Mouse (Mus musculus): ENCODE measurements at regions not wholly inside any gene's neighbourhood (a gene's known extent, or its start where the extent isn't known, plus 50 kb on each side); places are given as distances from the start of the nearest gene placed in this dataset.

DNA sequence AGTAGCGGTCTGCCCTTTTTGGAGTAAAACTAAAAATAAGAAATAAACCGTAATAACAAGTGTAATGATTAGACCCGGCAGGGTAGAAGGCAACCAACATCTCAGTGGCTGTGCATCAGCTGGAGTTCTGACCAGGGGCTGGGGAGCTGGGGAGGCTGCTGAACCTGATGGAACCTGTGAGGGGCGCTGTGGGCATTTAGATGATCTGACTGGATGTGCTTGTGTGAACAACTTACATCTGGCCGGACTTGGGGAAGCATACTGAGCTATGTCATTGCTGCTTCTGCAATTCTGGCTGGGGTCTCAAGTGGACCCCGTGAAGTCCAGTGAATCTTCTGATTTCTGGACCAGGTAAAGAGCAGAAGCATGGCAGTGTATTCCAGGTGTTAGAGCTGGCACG, 138.4 kb downstream of the Plekhb2 start:
- no peak overlapping the region for H3ac ChIP-seq (ENCODE audit: control insufficient read depth, insufficient read length, low read depth)
- TF ChIP-seq MYOG (IDR thresholded peaks at IDR 0.05; ENCODE audit: control insufficient read depth, extremely low read depth, insufficient read length) (no peak), CEBPB (IDR thresholded peaks at IDR 0.05; ENCODE audit: low read depth) (no peak), FOSL1 (IDR thresholded peaks at IDR 0.05; ENCODE audit: insufficient read depth, low read length, poor library complexity, severe bottlenecking) (no peak), CTCF (IDR thresholded peaks at IDR 0.05; ENCODE audit: control insufficient read depth, insufficient read depth, insufficient read length) (no peak), MYOD1 (IDR thresholded peaks at IDR 0.05; ENCODE audit: control insufficient read depth, insufficient read length, low read depth) (no peak), USF1 (IDR thresholded peaks at IDR 0.05; ENCODE audit: low read depth) (no peak), MAX (IDR thresholded peaks at IDR 0.05) (no peak)
- H3K36me3 ChIP-seq (ENCODE audit: control insufficient read depth, insufficient read depth) = no peaks in the 10 kb centered on the region
- no peaks in the 10 kb centered on the region for H3K79me2 ChIP-seq (ENCODE audit: control insufficient read depth, insufficient read depth)
- no peaks in the 10 kb centered on the region for H3K27me3 ChIP-seq (ENCODE audit: control insufficient read depth, insufficient read depth, insufficient read length)
- no peaks in the 10 kb centered on the region for H3K79me3 ChIP-seq (ENCODE audit: low read depth)
- no peak overlapping the region for H3K4me3 ChIP-seq (ENCODE audit: insufficient read depth, poor library complexity, severe bottlenecking)

DNA sequence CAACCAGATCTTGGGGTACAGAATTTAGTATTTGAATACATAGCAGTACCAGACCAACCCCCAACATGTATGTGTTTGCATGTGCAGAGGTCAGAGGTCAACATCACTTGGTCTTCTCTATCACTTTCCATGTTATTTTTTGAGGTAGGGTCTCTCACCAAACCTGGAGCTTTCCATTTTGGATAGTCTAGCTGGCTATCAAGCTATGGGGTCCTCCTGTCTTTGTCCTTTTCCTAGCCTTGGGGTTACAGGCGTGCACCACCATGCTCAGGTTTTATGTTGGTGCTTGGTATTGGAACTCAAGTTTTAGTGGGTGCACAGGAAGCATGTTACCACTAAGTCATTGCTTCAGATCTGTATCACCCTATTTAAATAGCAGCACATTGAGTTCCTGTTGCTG, 151.0 kb downstream of the Plekhb2 start:
- Histone ChIP-seq H3K79me3 (ENCODE audit: low read depth) (no peaks in the 10 kb centered on the region), H3K4me3 (ENCODE audit: insufficient read depth, poor library complexity, severe bottlenecking) (no peak overlapping the region), H3K79me2 (ENCODE audit: control insufficient read depth, insufficient read depth) (no peaks in the 10 kb centered on the region), H3K27me3 (ENCODE audit: control insufficient read depth, insufficient read depth, insufficient read length) (no peaks in the 10 kb centered on the region), H3K36me3 (ENCODE audit: control insufficient read depth, insufficient read depth) (no peaks in the 10 kb centered on the region), H3ac (ENCODE audit: control insufficient read depth, insufficient read length, low read depth) (no peak overlapping the region)
- TF ChIP-seq MAX (IDR thresholded peaks at IDR 0.05) (no peak), CTCF (IDR thresholded peaks at IDR 0.05; ENCODE audit: control insufficient read depth, insufficient read depth, insufficient read length) (no peak), MYOD1 (IDR thresholded peaks at IDR 0.05; ENCODE audit: control insufficient read depth, insufficient read length, low read depth) (no peak), MYOG (IDR thresholded peaks at IDR 0.05; ENCODE audit: control insufficient read depth, extremely low read depth, insufficient read length) (no peak), FOSL1 (IDR thresholded peaks at IDR 0.05; ENCODE audit: insufficient read depth, low read length, poor library complexity, severe bottlenecking) (no peak), USF1 (IDR thresholded peaks at IDR 0.05; ENCODE audit: low read depth) (no peak), CEBPB (IDR thresholded peaks at IDR 0.05; ENCODE audit: low read depth) (no peak)

DNA sequence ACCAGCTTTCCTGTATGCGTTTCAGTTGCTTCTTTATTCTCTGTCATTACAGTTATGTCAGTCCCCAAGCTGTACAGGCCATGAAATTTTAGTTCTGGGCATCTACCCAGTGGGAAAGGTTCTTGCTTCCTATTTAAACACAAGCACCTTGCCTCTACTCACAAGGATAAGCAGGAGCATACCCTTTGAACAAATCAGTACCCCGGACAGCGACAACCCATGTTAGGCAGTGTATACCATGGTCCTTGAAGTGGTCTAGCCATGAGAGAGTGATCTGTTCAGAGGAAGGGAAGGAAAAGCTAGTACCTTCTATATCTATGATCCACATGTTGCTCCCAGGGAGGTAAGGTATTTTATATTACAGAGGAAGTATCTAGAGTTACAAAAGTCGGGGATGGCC, 167.7 kb downstream of the Plekhb2 start:
- H3K79me2 ChIP-seq (ENCODE audit: control insufficient read depth, insufficient read depth) = no peaks in the 10 kb centered on the region
- H3ac ChIP-seq (ENCODE audit: control insufficient read depth, insufficient read length, low read depth) = no peak overlapping the region
- H3K4me3 ChIP-seq (ENCODE audit: insufficient read depth, poor library complexity, severe bottlenecking) = no peak overlapping the region
- H3K36me3 ChIP-seq (ENCODE audit: control insufficient read depth, insufficient read depth) = no peaks in the 10 kb centered on the region
- no peak for TF ChIP-seq CEBPB (IDR thresholded peaks at IDR 0.05; ENCODE audit: low read depth)
- no peak for TF ChIP-seq MAX (IDR thresholded peaks at IDR 0.05)
- TF ChIP-seq CTCF (IDR thresholded peaks at IDR 0.05; ENCODE audit: control insufficient read depth, insufficient read depth, insufficient read length) = no peak
- no peak for TF ChIP-seq MYOG (IDR thresholded peaks at IDR 0.05; ENCODE audit: control insufficient read depth, extremely low read depth, insufficient read length)
- no peak for TF ChIP-seq USF1 (IDR thresholded peaks at IDR 0.05; ENCODE audit: low read depth)
- TF ChIP-seq FOSL1 (IDR thresholded peaks at IDR 0.05; ENCODE audit: insufficient read depth, low read length, poor library complexity, severe bottlenecking) = no peak
- TF ChIP-seq MYOD1 (IDR thresholded peaks at IDR 0.05; ENCODE audit: control insufficient read depth, insufficient read length, low read depth) = no peak
- H3K27me3 ChIP-seq (ENCODE audit: control insufficient read depth, insufficient read depth, insufficient read length) = no peaks in the 10 kb centered on the region
- no peaks in the 10 kb centered on the region for H3K79me3 ChIP-seq (ENCODE audit: low read depth)

DNA sequence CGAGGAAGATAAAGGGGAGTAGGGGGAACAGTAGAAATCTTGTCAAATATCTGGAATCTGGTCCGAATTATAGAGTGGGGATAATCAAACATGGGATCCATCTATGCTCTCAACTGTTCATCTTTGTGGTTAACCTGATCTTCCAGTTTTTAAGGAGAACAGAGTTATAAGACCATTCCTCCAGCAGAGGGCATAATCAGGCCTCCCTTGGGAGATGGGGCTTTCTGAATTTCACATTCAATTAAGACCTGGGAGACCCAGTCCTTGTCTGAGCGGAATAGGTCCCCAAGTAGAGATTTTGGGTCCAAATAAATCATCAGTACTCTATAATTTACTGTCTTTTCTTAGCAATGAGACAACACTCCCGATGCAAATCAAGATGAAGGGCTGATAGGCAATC, 182.8 kb downstream of the Plekhb2 start:
- H3K79me2 ChIP-seq (ENCODE audit: control insufficient read depth, insufficient read depth) = no peaks in the 10 kb centered on the region
- no peak overlapping the region for H3K4me3 ChIP-seq (ENCODE audit: insufficient read depth, poor library complexity, severe bottlenecking)
- TF ChIP-seq FOSL1 (IDR thresholded peaks at IDR 0.05; ENCODE audit: insufficient read depth, low read length, poor library complexity, severe bottlenecking) = no peak
- no peak overlapping the region for H3ac ChIP-seq (ENCODE audit: control insufficient read depth, insufficient read length, low read depth)
- H3K27me3 ChIP-seq (ENCODE audit: control insufficient read depth, insufficient read depth, insufficient read length) = no peaks in the 10 kb centered on the region
- H3K36me3 ChIP-seq (ENCODE audit: control insufficient read depth, insufficient read depth) = no peaks in the 10 kb centered on the region
- H3K79me3 ChIP-seq (ENCODE audit: low read depth) = no peaks in the 10 kb centered on the region

- H3K36me3 ChIP-seq (ENCODE audit: control insufficient read depth, insufficient read depth) = no peaks in the 10 kb centered on the region
- H3K27me3 ChIP-seq (ENCODE audit: control insufficient read depth, insufficient read depth, insufficient read length) = no peaks in the 10 kb centered on the region
- TF ChIP-seq USF1 (IDR thresholded peaks at IDR 0.05; ENCODE audit: low read depth) (no peak), MYOG (IDR thresholded peaks at IDR 0.05; ENCODE audit: control insufficient read depth, extremely low read depth, insufficient read length) (no peak)
- no peaks in the 10 kb centered on the region for H3K79me3 ChIP-seq (ENCODE audit: low read depth)
- no peak overlapping the region for H3K4me3 ChIP-seq (ENCODE audit: insufficient read depth, poor library complexity, severe bottlenecking)
- no peak overlapping the region for H3ac ChIP-seq (ENCODE audit: control insufficient read depth, insufficient read length, low read depth)
- H3K79me2 ChIP-seq (ENCODE audit: control insufficient read depth, insufficient read depth) = no peaks in the 10 kb centered on the region
Observed at GRCm38 (mm10) chr1:35072811-35073210, 223.0 kb downstream of the Plekhb2 start.

- no peaks in the 10 kb centered on the region for H3K27me3 ChIP-seq (ENCODE audit: control insufficient read depth, insufficient read depth, insufficient read length)
- no peaks in the 10 kb centered on the region for H3K79me3 ChIP-seq (ENCODE audit: low read depth)
- TF ChIP-seq USF1 (IDR thresholded peaks at IDR 0.05; ENCODE audit: low read depth) = no peak
- TF ChIP-seq MAX (IDR thresholded peaks at IDR 0.05) = no peak
- no peak for TF ChIP-seq CTCF (IDR thresholded peaks at IDR 0.05; ENCODE audit: control insufficient read depth, insufficient read depth, insufficient read length)
- no peak for TF ChIP-seq MYOD1 (IDR thresholded peaks at IDR 0.05; ENCODE audit: control insufficient read depth, insufficient read length, low read depth)
- TF ChIP-seq CEBPB (IDR thresholded peaks at IDR 0.05; ENCODE audit: low read depth) = no peak
- H3K36me3 ChIP-seq (ENCODE audit: control insufficient read depth, insufficient read depth) = no peaks in the 10 kb centered on the region
- H3K4me3 ChIP-seq (ENCODE audit: insufficient read depth, poor library complexity, severe bottlenecking) = no peak overlapping the region
- no peak overlapping the region for H3ac ChIP-seq (ENCODE audit: control insufficient read depth, insufficient read length, low read depth)
- H3K79me2 ChIP-seq (ENCODE audit: control insufficient read depth, insufficient read depth) = no peaks in the 10 kb centered on the region
Observed at GRCm38 (mm10) chr1:35094873-35095272, 245.1 kb downstream of the Plekhb2 start.

All from C2C12 (cell line).